Mouse (Mus musculus) MEL (cell line): ENCODE measurements around the gene Gstt3. TPM values are rescaled to one million over a fixed set of nuclear protein-coding genes. Genes with fewer than 3 reads are reported as not detected.
A peak's percentile ranks its signal among the peaks of the same experiment; 100 is the strongest.

ENCODE experiments used
- DNase-seq: peaks from one replicate; pipeline ENCODE4 v3.0.0; 2011; ENCODE audit warnings: low read depth, low spot score
- H3K27ac ChIP-seq: 2 replicates; pipeline ENCODE4 v1.5.1; 2012; ENCODE audit warnings: low read depth, mild to moderate bottlenecking, control low read depth, low read length, moderate library complexity; ENCODE audit not compliant: control insufficient read depth
- H3K27me3 ChIP-seq, 2 experiments: fragments of 150-350 bp in 1 of 2; sonication (generic) in 1 of 2; 2 replicates each; pipeline ENCODE4 v1.6.1; 2012; ENCODE audit warnings: low read length in 2 of 2, mild to moderate bottlenecking in 2 of 2, improper control_type of control experiment in 1 of 2, moderate library complexity in 1 of 2; ENCODE audit not compliant: insufficient read depth in 2 of 2, control insufficient read depth in 1 of 2
- H3K36me3 ChIP-seq, 2 experiments: 2 replicates each; pipeline ENCODE4 v1.6.1; 2012 to 2014; ENCODE audit warnings: low read length in 2 of 2, improper control_type of control experiment in 1 of 2, inconsistent platforms in 1 of 2, mild to moderate bottlenecking in 1 of 2; ENCODE audit not compliant: insufficient read depth in 2 of 2, control insufficient read depth in 1 of 2
- H3K4me1 ChIP-seq, 2 experiments: fragments of 150-350 bp in 1 of 2; sonication (generic) in 1 of 2; 2 replicates each; pipeline ENCODE4 v1.6.1; 2012; ENCODE audit warnings: low read length in 2 of 2, improper control_type of control experiment in 1 of 2, mild to moderate bottlenecking in 1 of 2; ENCODE audit not compliant: insufficient read depth in 2 of 2, control insufficient read depth in 1 of 2
- H3K4me3 ChIP-seq, 2 experiments: fragments of 150-350 bp in 1 of 2; sonication (generic) in 1 of 2; 2 replicates each; pipeline ENCODE4 v1.5.1; 2012; ENCODE audit warnings: low read depth in 2 of 2, low read length in 2 of 2, mild to moderate bottlenecking in 2 of 2, moderate library complexity in 2 of 2, control low read depth in 1 of 2, improper control_type of control experiment in 1 of 2; ENCODE audit not compliant: control insufficient read depth in 1 of 2, insufficient read depth in 1 of 2
- H3K79me2 ChIP-seq: 2 replicates; pipeline ENCODE4 v1.6.1; 2012; ENCODE audit warnings: mild to moderate bottlenecking, low read length, moderate library complexity; ENCODE audit not compliant: control insufficient read depth, poor library complexity, insufficient read depth
- H3K9ac ChIP-seq: 2 replicates; pipeline ENCODE4 v1.6.1; 2012; ENCODE audit warnings: low read depth, mild to moderate bottlenecking, control low read depth, low read length, moderate library complexity; ENCODE audit not compliant: control insufficient read depth, poor library complexity, severe bottlenecking
- H3K9me3 ChIP-seq: fragments of 150-350 bp; sonication (generic); replicated peaks from 2 replicates; pipeline ENCODE4 v1.6.1; 2012; ENCODE audit warnings: mild to moderate bottlenecking, low read length, improper control_type of control experiment, moderate library complexity; ENCODE audit not compliant: insufficient read depth
- BHLHE40 ChIP-seq: IDR thresholded peaks from 2 replicates; pipeline ENCODE4 v1.6.1; 2012; ENCODE audit warnings: low read depth, mild to moderate bottlenecking, inconsistent platforms, low read length, improper control_type of control experiment, borderline replicate concordance
- CHD2 ChIP-seq: IDR thresholded peaks from 2 replicates; pipeline ENCODE4 v1.6.1; 2011; ENCODE audit warnings: low read length, improper control_type of control experiment
- E2F4 ChIP-seq: IDR thresholded peaks from 2 replicates; pipeline ENCODE4 v1.6.1; 2011; ENCODE audit warnings: low read depth, low read length, improper control_type of control experiment, borderline replicate concordance
- ELF1 ChIP-seq: IDR thresholded peaks from 2 replicates; pipeline ENCODE4 v1.6.1; 2014; ENCODE audit warnings: low read depth, mild to moderate bottlenecking, inconsistent platforms, low read length, improper control_type of control experiment, moderate library complexity
- ETS1 ChIP-seq: IDR thresholded peaks from 2 replicates; pipeline ENCODE4 v1.6.1; 2012; ENCODE audit warnings: low read depth, mild to moderate bottlenecking, inconsistent platforms, low read length, improper control_type of control experiment, moderate library complexity
- GATA1 ChIP-seq: IDR thresholded peaks from 2 replicates; pipeline ENCODE4 v1.6.1; 2011; ENCODE audit warnings: low read depth, low read length, improper control_type of control experiment
- JUND ChIP-seq: IDR thresholded peaks from 2 replicates; pipeline ENCODE4 v1.6.1; 2011; ENCODE audit warnings: low read depth, mild to moderate bottlenecking, improper control_type of control experiment, low read length
- KAT2A ChIP-seq: conservative IDR thresholded peaks from 2 replicates; pipeline ENCODE4 v1.6.1; 2012; ENCODE audit warnings: low read depth, low read length, improper control_type of control experiment, inconsistent platforms
- MAFK ChIP-seq: IDR thresholded peaks from 2 replicates; pipeline ENCODE4 v1.6.1; 2011; ENCODE audit warnings: low read depth, mild to moderate bottlenecking, low read length, improper control_type of control experiment, borderline replicate concordance
- MAX ChIP-seq: IDR thresholded peaks from 2 replicates; pipeline ENCODE4 v1.6.1; 2011; ENCODE audit warnings: low read length, improper control_type of control experiment
- MEF2A ChIP-seq: IDR thresholded peaks from 2 replicates; pipeline ENCODE4 v1.6.1; 2014; ENCODE audit warnings: low read depth, mild to moderate bottlenecking, inconsistent platforms, low read length, improper control_type of control experiment; ENCODE audit not compliant: poor library complexity, insufficient replicate concordance, severe bottlenecking; ENCODE audit errors: extremely low read depth
- MYB ChIP-seq: IDR thresholded peaks from 2 replicates; pipeline ENCODE4 v1.6.1; 2011; ENCODE audit warnings: mild to moderate bottlenecking, low read depth, low read length, improper control_type of control experiment
- MYC ChIP-seq: IDR thresholded peaks from 2 replicates; pipeline ENCODE4 v1.6.1; 2011; ENCODE audit warnings: low read depth, mild to moderate bottlenecking, low read length, improper control_type of control experiment, moderate library complexity
- NELFE ChIP-seq: IDR thresholded peaks from 2 replicates; pipeline ENCODE4 v1.6.1; 2011; ENCODE audit warnings: low read depth, low read length, improper control_type of control experiment
- POLR2AphosphoS5 ChIP-seq: IDR thresholded peaks from 2 replicates; pipeline ENCODE4 v1.6.1; 2012; ENCODE audit warnings: low read depth, borderline replicate concordance, mild to moderate bottlenecking, inconsistent platforms, low read length, moderate library complexity, mixed read lengths
- RAD21 ChIP-seq: IDR thresholded peaks from 2 replicates; pipeline ENCODE4 v1.6.1; 2011; ENCODE audit warnings: mild to moderate bottlenecking, low read depth, low read length, improper control_type of control experiment
- SIN3A ChIP-seq: IDR thresholded peaks from 2 replicates; pipeline ENCODE4 v1.6.1; 2012; ENCODE audit warnings: low read length, improper control_type of control experiment, inconsistent platforms
- TBP ChIP-seq: IDR thresholded peaks from 2 replicates; pipeline ENCODE4 v1.8.0; 2011; ENCODE audit warnings: low read depth, low read length, improper control_type of control experiment
- TCF12 ChIP-seq: IDR thresholded peaks from 2 replicates; pipeline ENCODE4 v1.6.1; 2014; ENCODE audit warnings: low read depth, mild to moderate bottlenecking, inconsistent platforms, low read length, improper control_type of control experiment, moderate library complexity
- UBTF ChIP-seq: IDR thresholded peaks from 2 replicates; pipeline ENCODE4 v1.6.1; 2012; ENCODE audit warnings: low read depth, mild to moderate bottlenecking, inconsistent platforms, low read length, improper control_type of control experiment, moderate library complexity, borderline replicate concordance; ENCODE audit not compliant: insufficient read depth
- USF1 ChIP-seq: IDR thresholded peaks from 2 replicates; pipeline ENCODE4 v1.6.1; 2014; ENCODE audit warnings: low read depth, mild to moderate bottlenecking, inconsistent platforms, low read length, improper control_type of control experiment, moderate library complexity
- ZKSCAN1 ChIP-seq: IDR thresholded peaks from 2 replicates; pipeline ENCODE4 v1.6.1; 2012; ENCODE audit warnings: low read depth, mild to moderate bottlenecking, inconsistent platforms, low read length, improper control_type of control experiment, moderate library complexity
- ZMIZ1 ChIP-seq: IDR thresholded peaks from 2 replicates; pipeline ENCODE4 v1.6.1; 2012; ENCODE audit warnings: low read depth, mild to moderate bottlenecking, inconsistent platforms, low read length, improper control_type of control experiment, moderate library complexity
- ZNF384 ChIP-seq: IDR thresholded peaks from 2 replicates; pipeline ENCODE4 v1.6.1; 2012; ENCODE audit warnings: low read depth, mild to moderate bottlenecking, inconsistent platforms, low read length, improper control_type of control experiment
- polyA plus RNA-seq, 2 experiments: library from polyadenylated mRNA; stranded (reverse) in 1 of 2; unstranded in 1 of 2; fragments of >175 nt in 1 of 2; fragments of >200 nt in 1 of 2; gene quantifications; 2 replicates each; pipeline versions ENCODE4 v1.2.1 to v1.2.4; 2012; ENCODE audit warnings: low replicate concordance in 2 of 2, low read depth in 1 of 2; ENCODE audit not compliant: insufficient read length in 2 of 2, insufficient read depth in 1 of 2, missing spikeins in 1 of 2
- total RNA-seq: library from RNA; depleted of rRNA; stranded (reverse); fragments of 300-350 nt; gene quantifications from 2 replicates; pipeline ENCODE4 v1.2.3, GENCODE M21; 2012

Gene Gstt3
- total and polyA plus RNA-seq, 3 experiments: 4.0 to 10.2 TPM; not detected in 1

- no peak overlapping the region for H3K9ac ChIP-seq
- TF ChIP-seq TBP (no peak), SIN3A (no peak), E2F4 (no peak), NELFE (no peak), MEF2A (no peak), ZNF384 (no peak), MAX (peak; percentile 56), ZKSCAN1 (no peak), TCF12 (no peak), KAT2A (no peak), ELF1 (no peak), MYC (peak; percentile 85)
- peaks cover 4 to 5% of the 10 kb centered on the region in 2 experiments for H3K27me3 ChIP-seq
- peaks cover 0 to 24% of the 10 kb centered on the region in 2 experiments; a peak in 2 of 4 replicates for H3K36me3 ChIP-seq
- H3K79me2 ChIP-seq: no peaks in the 10 kb centered on the region
- H3K4me1 ChIP-seq: peaks cover 3 to 33% of the 10 kb centered on the region in 2 experiments
- peak overlapping the region; percentile 47 for H3K27ac ChIP-seq
- DNase-seq: no peak
- H3K9me3 ChIP-seq: no peaks in the 10 kb centered on the region
- no peak overlapping the region for H3K4me3 ChIP-seq
Observed at GRCm38 (mm10) chr10:75823782-75824181, 42.6 kb upstream of the Gstt3 start.

GRCm38 (mm10) chr10:75822443-75822842 lies 41.2 kb upstream of the Gstt3 start, which contains the start of gene Gstt4:
Gene Gstt4 (minus strand): TSS chr10:75822543.
- H3K9ac ChIP-seq: no peak within 1 kb of the TSS
- no peaks in the 10 kb centered on the region for H3K79me2 ChIP-seq
- no peak for DNase-seq
- H3K27me3 ChIP-seq: peaks cover 4 to 5% of the 10 kb centered on the region in 2 experiments
- no peak for TF ChIP-seq GATA1
- no peak for TF ChIP-seq ELF1
- TF ChIP-seq ZMIZ1: no peak
- TF ChIP-seq CHD2: no peak
- TF ChIP-seq POLR2AphosphoS5: no peak
- TF ChIP-seq ZKSCAN1: no peak
- TF ChIP-seq E2F4: no peak
- TF ChIP-seq BHLHE40: no peak
- no peak for TF ChIP-seq UBTF
- TF ChIP-seq MAX: no peak
- TF ChIP-seq ETS1: no peak
- TF ChIP-seq TCF12: no peak
- no peak for TF ChIP-seq JUND
- TF ChIP-seq MAFK: no peak
- no peak for TF ChIP-seq NELFE
- no peak for TF ChIP-seq RAD21
- TF ChIP-seq USF1: no peak
- TF ChIP-seq MYB: no peak
- no peak within 1 kb of the TSS for H3K27ac ChIP-seq
- H3K4me3 ChIP-seq: no peak within 1 kb of the TSS
- peaks cover 0 to 14% of the 10 kb centered on the region in 2 experiments; a peak in 2 of 4 replicates for H3K36me3 ChIP-seq
- H3K9me3 ChIP-seq: no peaks in the 10 kb centered on the region
- peaks cover 0 to 21% of the 10 kb centered on the region in 2 experiments; a peak in 2 of 4 replicates for H3K4me1 ChIP-seq
